Mouse (Mus musculus): ENCODE results near the gene Clec5a. TPM values are rescaled to one million over a fixed set of nuclear protein-coding genes. Genes with fewer than 3 reads are reported as not detected.
"Not testable (repeated sequence)": the region's sequence is repeated elsewhere in the genome, so short reads cannot be mapped to it uniquely, and the experiment has no call there.

Clec5a gene
- total and polyA plus RNA-seq, 2 experiments from 2014 or later, result 0.52 TPM; not detected in 1

GRCm38 (mm10) chr6:40610244-40610643, 24.6 kb upstream of the Clec5a start:
- Histone ChIP-seq H3K9me3 (ENCODE audit: low read length) (no peaks in the 10 kb centered on the region), H3K27ac (ENCODE audit: low read depth, low read length) (no peak overlapping the region), H3K27me3 (ENCODE audit: insufficient read depth, low read length) (no peaks in the 10 kb centered on the region), H3K4me1 (ENCODE audit: insufficient read depth, low read length) (no peaks in the 10 kb centered on the region), H3K4me3 (ENCODE audit: low read depth, low read length) (no peak overlapping the region), H3K4me2 (ENCODE audit: low read depth, low read length, poor library complexity, severe bottlenecking) (no peak overlapping the region), H3K9ac (replicated peaks; ENCODE audit: low read length, poor library complexity, severe bottlenecking) (no peak overlapping the region), H3K36me3 (ENCODE audit: insufficient read depth, low read length) (no peaks in the 10 kb centered on the region)
- 55% methylated on average over 8 of the region's 8 CpGs for WGBS
- ATAC-seq (ENCODE audit: low FRiP score), result no peak
- TF ChIP-seq CTCF (IDR thresholded peaks at IDR 0.05), result no peak
- peak; percentile 57 for DNase-seq (ENCODE audit: low spot score)

- no peak for TF ChIP-seq CTCF (IDR thresholded peaks at IDR 0.05)
- Histone ChIP-seq H3K9ac (replicated peaks; ENCODE audit: low read length, poor library complexity, severe bottlenecking) (no peak overlapping the region), H3K4me2 (ENCODE audit: low read depth, low read length, poor library complexity, severe bottlenecking) (no peak overlapping the region), H3K4me1 (ENCODE audit: insufficient read depth, low read length) (no peaks in the 10 kb centered on the region), H3K4me3 (ENCODE audit: low read depth, low read length) (no peak overlapping the region), H3K36me3 (ENCODE audit: insufficient read depth, low read length) (no peaks in the 10 kb centered on the region), H3K9me3 (ENCODE audit: low read length) (no peaks in the 10 kb centered on the region), H3K27me3 (ENCODE audit: insufficient read depth, low read length) (no peaks in the 10 kb centered on the region), H3K27ac (ENCODE audit: low read depth, low read length) (no peak overlapping the region)
- ATAC-seq (ENCODE audit: low FRiP score), result no peak
- DNase-seq (ENCODE audit: low spot score), result peak; percentile 4
Measured at GRCm38 (mm10) chr6:40607431-40607830, 21.8 kb upstream of the Clec5a start.

- DNase-seq (ENCODE audit: low spot score), result not testable (repeated sequence)
Measured at GRCm38 (mm10) chr6:40598546-40598945, 12.9 kb upstream of the Clec5a start.

GRCm38 (mm10) chr6:40594804-40595550, 9.4 kb upstream of the Clec5a start:
- 73% methylated on average over 3 of the region's 3 CpGs for WGBS
- Histone ChIP-seq H3K27me3 (ENCODE audit: insufficient read depth, low read length) (no peaks in the 10 kb centered on the region), H3K4me3 (ENCODE audit: low read depth, low read length) (no peak overlapping the region), H3K9ac (replicated peaks; ENCODE audit: low read length, poor library complexity, severe bottlenecking) (no peak overlapping the region), H3K27ac (ENCODE audit: low read depth, low read length) (no peak overlapping the region), H3K9me3 (ENCODE audit: low read length) (no peaks in the 10 kb centered on the region), H3K4me2 (ENCODE audit: low read depth, low read length, poor library complexity, severe bottlenecking) (no peak overlapping the region), H3K36me3 (ENCODE audit: insufficient read depth, low read length) (no peaks in the 10 kb centered on the region), H3K4me1 (ENCODE audit: insufficient read depth, low read length) (no peaks in the 10 kb centered on the region)
- DNase-seq (ENCODE audit: low spot score), result no peak
- ATAC-seq (ENCODE audit: low FRiP score), result no peak
- no peak for TF ChIP-seq CTCF (IDR thresholded peaks at IDR 0.05)

More at GRCm38 (mm10) chr6:40598546-40598945, 12.9 kb upstream of the Clec5a start:
- H3K4me1 ChIP-seq (ENCODE audit: insufficient read depth, low read length); H3K27ac ChIP-seq (ENCODE audit: low read depth, low read length); ATAC-seq (ENCODE audit: low FRiP score); H3K27me3 ChIP-seq (ENCODE audit: insufficient read depth, low read length); H3K4me3 ChIP-seq (ENCODE audit: low read depth, low read length); H3K4me2 ChIP-seq (ENCODE audit: low read depth, low read length, poor library complexity, severe bottlenecking); H3K36me3 ChIP-seq (ENCODE audit: insufficient read depth, low read length); H3K9me3 ChIP-seq (ENCODE audit: low read length); H3K9ac ChIP-seq (replicated peaks; ENCODE audit: low read length, poor library complexity, severe bottlenecking): not testable (repeated sequence)
- WGBS, result 31% methylated on average over 4 of the region's 4 CpGs

- Histone ChIP-seq H3K27me3 (ENCODE audit: insufficient read depth, low read length) (no peaks in the 10 kb centered on the region), H3K36me3 (ENCODE audit: insufficient read depth, low read length) (no peaks in the 10 kb centered on the region), H3K27ac (ENCODE audit: low read depth, low read length) (no peak overlapping the region), H3K4me3 (ENCODE audit: low read depth, low read length) (no peak overlapping the region), H3K9me3 (ENCODE audit: low read length) (no peaks in the 10 kb centered on the region), H3K4me2 (ENCODE audit: low read depth, low read length, poor library complexity, severe bottlenecking) (no peak overlapping the region), H3K9ac (replicated peaks; ENCODE audit: low read length, poor library complexity, severe bottlenecking) (no peak overlapping the region), H3K4me1 (ENCODE audit: insufficient read depth, low read length) (no peaks in the 10 kb centered on the region)
- 94% methylated on average over 2 of the region's 2 CpGs for WGBS
- ATAC-seq (ENCODE audit: low FRiP score) (no peak), DNase-seq (ENCODE audit: low spot score) (no peak)
- TF ChIP-seq CTCF (IDR thresholded peaks at IDR 0.05), result no peak
Measured at GRCm38 (mm10) chr6:40588346-40588745, 2.7 kb upstream of the Clec5a start.

GRCm38 (mm10) chr6:40584336-40584735, 1.3 kb downstream of the Clec5a start:
- Histone ChIP-seq H3K4me3 (ENCODE audit: low read depth, low read length) (no peak overlapping the region), H3K9ac (replicated peaks; ENCODE audit: low read length, poor library complexity, severe bottlenecking) (no peak overlapping the region), H3K27me3 (ENCODE audit: insufficient read depth, low read length) (no peaks in the 10 kb centered on the region), H3K27ac (ENCODE audit: low read depth, low read length) (no peak overlapping the region), H3K4me1 (ENCODE audit: insufficient read depth, low read length) (no peaks in the 10 kb centered on the region), H3K4me2 (ENCODE audit: low read depth, low read length, poor library complexity, severe bottlenecking) (no peak overlapping the region), H3K9me3 (ENCODE audit: low read length) (no peaks in the 10 kb centered on the region), H3K36me3 (ENCODE audit: insufficient read depth, low read length) (no peaks in the 10 kb centered on the region)
- no peak for TF ChIP-seq CTCF (IDR thresholded peaks at IDR 0.05)
- DNase-seq (ENCODE audit: low spot score), result peak; percentile 5
- 80% methylated on average over 6 of the region's 6 CpGs for WGBS
- no peak for ATAC-seq (ENCODE audit: low FRiP score)

All from midbrain, postnatal 0 days (tissue).